Mouse (Mus musculus) ovary, postnatal 10 days (tissue): ENCODE data around the gene Pfdn4.

Experiments used
- DNase-seq: peaks from one replicate; pipeline ENCODE4 v3.0.0; 2022; ENCODE audit warnings: low spot score

Pfdn4 gene

DNA sequence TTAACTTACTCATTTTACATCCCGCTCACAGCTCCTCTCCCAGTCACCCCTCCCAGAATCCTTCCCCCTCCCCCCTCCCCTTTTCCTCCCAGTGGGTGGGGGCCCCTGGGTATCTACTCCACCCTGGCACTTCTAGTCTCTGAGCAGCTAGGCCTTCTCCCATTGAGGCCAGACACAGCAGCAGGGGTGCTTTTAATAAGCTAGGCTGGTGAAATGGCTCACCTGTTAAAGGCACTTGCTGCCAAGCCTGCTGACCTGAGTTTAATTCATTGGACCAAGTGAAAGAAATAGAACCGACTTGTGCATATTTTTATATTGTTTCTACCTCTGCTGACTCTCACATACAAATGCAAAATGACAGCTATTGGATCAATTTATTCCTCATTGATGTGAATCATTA lies 52.9 kb downstream of the Pfdn4 start:
- no peak for DNase-seq

DNA sequence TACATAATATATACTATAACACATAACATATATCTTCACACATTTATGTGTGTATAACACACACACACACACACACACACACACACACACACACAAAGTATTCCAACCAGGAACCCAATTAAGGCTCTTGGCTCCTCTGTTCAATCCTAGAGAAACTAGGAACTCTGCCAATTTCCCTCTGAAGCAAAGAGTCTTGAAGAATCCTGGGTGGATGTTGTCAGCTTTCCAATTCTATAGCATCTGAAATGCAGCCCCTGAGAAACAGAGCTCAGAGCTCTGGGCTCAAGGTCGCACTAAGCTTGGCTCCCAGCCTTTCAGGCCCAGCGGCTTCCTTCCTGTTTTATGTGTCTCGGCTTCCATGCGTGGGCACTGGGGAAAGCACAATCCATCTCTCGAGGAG lies 54.0 kb downstream of the Pfdn4 start:
- no peak for DNase-seq

DNA sequence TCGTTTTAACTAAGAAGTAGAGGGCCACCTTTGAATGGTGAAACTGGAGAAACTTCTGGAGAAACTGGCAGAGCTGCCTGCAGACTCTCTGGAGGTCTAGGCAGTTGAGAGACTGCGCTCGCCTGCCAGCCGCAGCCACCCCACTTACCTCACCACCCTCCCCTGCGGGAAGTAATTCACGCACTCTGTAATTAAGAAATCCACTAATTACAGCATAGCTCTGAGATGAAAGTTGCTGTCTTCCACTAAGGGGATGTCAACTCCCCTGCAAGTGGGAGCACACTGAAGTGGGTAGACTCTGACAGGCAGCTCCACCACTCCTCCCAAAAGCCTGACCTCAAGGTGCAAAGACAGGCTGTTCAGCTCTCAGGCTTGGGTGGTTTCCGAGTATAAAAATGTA lies 55.9 kb downstream of the Pfdn4 start:
- DNase-seq, result no peak

DNA sequence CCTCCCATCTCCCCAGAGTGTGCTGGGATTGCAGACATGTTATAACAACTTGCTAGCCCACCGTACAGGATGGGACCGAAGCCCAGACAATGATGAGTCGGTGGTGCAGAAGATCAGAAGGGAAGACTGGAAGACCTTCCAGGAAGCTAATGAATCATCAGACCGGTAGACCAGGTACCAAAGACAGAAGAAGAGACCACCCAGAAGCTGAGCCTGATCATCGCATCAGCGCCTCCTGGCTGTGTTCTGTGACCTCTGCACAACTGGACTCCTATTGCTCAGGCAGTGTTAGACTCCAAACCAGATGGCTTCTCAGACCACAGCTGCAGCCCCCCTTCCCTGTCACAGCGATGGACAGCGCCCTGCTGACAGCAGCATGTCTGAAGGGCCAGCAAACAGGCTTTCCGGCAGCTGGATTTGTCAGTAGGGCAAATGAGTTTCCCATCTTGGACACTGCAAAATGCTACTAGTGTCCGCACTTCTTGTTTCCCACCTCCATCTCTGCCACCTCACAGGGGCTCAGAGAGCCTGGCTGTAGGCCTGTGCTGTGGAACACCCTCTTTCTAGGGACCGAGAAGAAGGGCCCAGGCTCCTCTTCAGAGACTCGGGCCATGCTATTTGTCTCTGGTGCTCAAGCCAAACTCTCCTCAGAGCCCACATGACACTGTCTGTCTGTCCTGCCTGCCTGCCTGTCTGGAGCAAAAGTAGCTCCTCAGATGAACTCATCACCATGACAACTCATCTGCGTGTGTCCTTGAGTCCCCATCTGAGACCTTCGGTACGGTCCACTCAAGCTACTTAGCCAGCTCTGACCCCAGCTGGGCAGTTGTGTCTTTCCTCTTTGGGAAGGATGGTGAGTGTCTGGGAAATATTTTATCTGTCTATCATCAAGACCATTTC lies 68.0 kb downstream of the Pfdn4 start:
- no peak for DNase-seq

DNA sequence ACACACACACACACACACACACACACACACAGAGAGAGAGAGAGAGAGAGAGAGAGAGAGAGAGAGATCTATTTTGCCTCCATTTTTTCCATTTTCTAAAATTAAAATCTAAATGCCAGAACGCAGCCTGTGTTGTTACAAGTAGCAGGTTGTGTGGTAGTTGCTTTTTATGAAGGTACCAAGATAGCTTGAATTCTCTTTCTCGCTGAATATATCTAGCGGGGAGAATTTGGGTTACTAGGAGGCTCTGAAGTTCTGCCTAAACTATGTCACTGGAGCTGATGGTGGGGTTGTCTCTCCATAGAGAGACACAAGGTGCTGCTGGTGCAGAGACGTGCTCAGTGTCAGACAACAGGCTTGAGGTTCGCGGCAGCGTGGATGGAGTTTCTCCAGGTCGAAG lies 68.8 kb downstream of the Pfdn4 start:
- DNase-seq, result no peak
